Comparison of ENCODE assay signal across 8 mouse cellular contexts in the genomic region with DNA sequence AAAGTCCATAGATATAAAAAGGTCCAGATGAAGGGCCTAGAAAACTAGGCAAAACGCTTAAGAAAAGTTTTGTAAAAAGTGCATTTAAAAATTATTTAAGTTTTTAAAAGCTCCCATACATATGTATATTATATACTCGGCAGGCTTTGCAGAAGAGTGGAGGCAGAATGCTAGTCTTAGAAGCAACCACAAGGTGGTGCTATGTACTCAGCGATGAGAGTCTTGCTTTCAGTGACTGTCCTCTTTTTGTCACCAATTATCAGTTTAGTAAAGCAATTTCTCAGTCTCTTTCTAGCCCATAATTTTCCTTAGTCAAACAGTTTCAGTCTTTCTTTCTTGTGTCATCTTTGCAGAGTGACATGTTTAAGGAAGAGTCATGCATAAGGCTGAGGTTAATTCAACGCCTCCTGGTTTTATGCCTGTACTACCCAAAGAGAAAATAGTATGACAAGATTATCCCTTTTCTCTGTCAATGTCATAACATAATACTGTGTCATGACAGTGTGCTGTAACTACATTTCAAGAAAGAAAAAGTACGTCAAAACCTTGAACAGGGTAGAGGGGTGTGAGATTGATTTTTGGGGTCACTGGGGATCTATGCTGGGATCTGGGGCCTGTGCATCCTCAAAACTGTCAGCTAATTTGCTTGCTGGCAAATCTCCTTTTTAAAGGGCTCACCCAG. TPM values are rescaled to one million over a fixed set of nuclear protein-coding genes. Genes with fewer than 3 reads are reported as not detected.
A peak's percentile ranks its signal among the peaks of the same experiment; 100 is the strongest.
DNase-seq lines count a peak whose midpoint lies in the region.

No protein-coding gene starts in this region.

- 30% methylated on average over 5 of the region's 5 CpGs for WGBS in large intestine, adult 2 months

- DNase-seq in adrenal gland, adult 2 months, result peak; percentile 51
- DNase-seq in adrenal gland, adult 18-20 months (ENCODE audit: low spot score in 2 of 2), result no peak
- DNase-seq in A20 (ENCODE audit: low read depth, low spot score), result peak; percentile 61
- peak; percentile 10 for DNase-seq in cerebellum, adult 11-12 months
- peak; percentile 22 to 83 for DNase-seq in frontal cortex, adult 2 months (ENCODE audit: extremely low spot score in 1 of 2, low spot score in 1 of 2)
- peak; percentile 21 for DNase-seq in large intestine, adult 2 months (ENCODE audit: low read depth, low spot score)
- peak; percentile 58 for DNase-seq in lung, postnatal 36 days
- peak; percentile 55 for DNase-seq in telencephalon, adult 2 months (ENCODE audit: low read depth, low spot score)

RNA-seq across cellular contexts. Expression of a gene that starts 12.7 kb away (rescaled TPM):
- 10 to 100 TPM in 1 of 2 experiments, 1 to 10 TPM in 1; 7.7 to 14.3 TPM for total RNA-seq in adrenal gland, adult 2 months (2021)
- polyA plus RNA-seq in adrenal gland, adult 2 months (2012; rRNA removed), result 9.4 and 12.1 TPM in 2 replicates
- total RNA-seq in adrenal gland, adult 18-20 months (2021), result 1 to 10 TPM; 4.2 to 7.1 TPM
- polyA plus RNA-seq in frontal cortex, adult 2 months (2012; rRNA removed), result 1.2 TPM in 2 replicates
- 3.1 and 5.6 TPM in 2 replicates for polyA plus RNA-seq in large intestine, adult 2 months (2012; rRNA removed)

Comparison
In these comparisons a context has a peak if more than half of its experiments do, and no peak if none do; other contexts are left out.
1. DNase-seq: peak in adrenal gland, adult 2 months (single experiment), A20 (single experiment), cerebellum, adult 11-12 months (single experiment), frontal cortex, adult 2 months (2 of 2), large intestine, adult 2 months (single experiment), lung, postnatal 36 days (single experiment) and telencephalon, adult 2 months (single experiment); none in adrenal gland, adult 18-20 months (0 of 2).